Mouse (Mus musculus) Muller cell, postnatal 12 days (primary cell): Measurements from ENCODE around the gene Larp1.
A peak's percentile ranks its signal among the peaks of the same experiment; 100 is the strongest.

Experiments used
- DNase-seq: peaks from one replicate; pipeline ENCODE4 v3.0.0-alpha.2; 2015; ENCODE audit errors: inconsistent ontology term

Gene Larp1

DNA sequence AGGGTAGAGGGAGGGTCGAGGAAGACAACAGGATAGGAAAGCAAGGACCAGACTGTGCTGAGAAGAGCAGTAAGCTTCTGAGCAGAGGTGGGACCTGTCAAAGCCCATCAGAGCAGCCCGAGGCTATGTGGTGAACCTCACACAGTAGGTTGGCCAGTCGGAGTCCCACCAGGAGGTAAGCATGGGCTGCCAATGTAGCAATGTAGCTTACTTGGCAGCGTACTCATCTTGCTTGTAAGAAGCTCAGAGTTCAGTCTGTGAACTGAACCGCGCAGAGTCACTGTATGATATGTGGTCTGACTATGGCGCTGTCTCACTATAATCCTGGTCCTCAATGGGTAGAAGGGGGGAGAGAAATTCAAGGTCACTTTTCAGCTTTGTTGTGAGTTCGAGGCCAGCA lies 5.7 kb upstream of the Larp1 start:
- DNase-seq, result no peak

GRCm38 (mm10) chr11:58003734-58004133 lies 5.1 kb upstream of the Larp1 start:
- DNase-seq, result no peak

- no peak for DNase-seq
These were observed 3.8 kb upstream of the Larp1 start for GRCm38 (mm10) chr11:58005110-58005509.

GRCm38 (mm10) chr11:58008013-58008412 lies 851 bp upstream of the Larp1 start:
- no peak for DNase-seq

DNA sequence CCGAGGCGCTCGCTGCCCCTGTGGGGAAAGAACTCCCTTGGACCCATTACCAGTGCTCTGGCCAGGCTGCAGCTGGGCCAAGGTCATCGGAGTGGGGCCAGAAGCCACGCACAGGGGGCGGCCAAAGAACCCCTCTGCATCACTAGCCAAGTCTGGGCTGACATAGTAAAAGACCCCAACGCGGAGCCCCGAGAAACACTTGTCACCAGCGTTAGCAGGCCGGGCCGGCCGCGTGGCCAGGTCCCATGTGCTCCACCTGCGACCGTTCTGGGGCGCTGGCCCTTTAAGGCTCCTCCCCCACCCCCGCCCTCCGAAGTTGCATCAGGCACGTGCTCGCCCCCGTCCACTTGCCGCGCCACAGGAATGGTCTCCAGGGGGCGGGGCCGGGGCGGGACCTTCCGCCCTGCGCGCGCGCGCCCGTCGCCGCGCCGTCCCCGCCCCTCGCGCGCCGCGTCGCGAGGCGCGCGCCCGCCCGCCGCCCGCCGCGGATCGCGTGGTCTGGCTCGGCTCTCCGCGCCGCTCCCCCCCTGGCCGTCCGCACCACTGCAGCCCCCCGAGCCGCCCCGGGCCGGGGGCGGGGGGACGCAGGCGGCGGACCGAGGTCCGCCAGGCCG lies 320 bp upstream of the Larp1 start:
- DNase-seq, result peak; percentile 97

GRCm38 (mm10) chr11:58009516-58010141 lies 765 bp downstream of the Larp1 start:
- DNase-seq, result peak; percentile 82

- DNase-seq, result peak; percentile 42
These were observed 1.4 kb downstream of the Larp1 start for GRCm38 (mm10) chr11:58010226-58010781.

GRCm38 (mm10) chr11:58010930-58011329 lies 2.1 kb downstream of the Larp1 start:
- no peak for DNase-seq

- DNase-seq, result no peak
These were observed 2.9 kb downstream of the Larp1 start for GRCm38 (mm10) chr11:58011813-58012212.

GRCm38 (mm10) chr11:58012674-58013073 lies 3.8 kb downstream of the Larp1 start:
- no peak for DNase-seq

DNA sequence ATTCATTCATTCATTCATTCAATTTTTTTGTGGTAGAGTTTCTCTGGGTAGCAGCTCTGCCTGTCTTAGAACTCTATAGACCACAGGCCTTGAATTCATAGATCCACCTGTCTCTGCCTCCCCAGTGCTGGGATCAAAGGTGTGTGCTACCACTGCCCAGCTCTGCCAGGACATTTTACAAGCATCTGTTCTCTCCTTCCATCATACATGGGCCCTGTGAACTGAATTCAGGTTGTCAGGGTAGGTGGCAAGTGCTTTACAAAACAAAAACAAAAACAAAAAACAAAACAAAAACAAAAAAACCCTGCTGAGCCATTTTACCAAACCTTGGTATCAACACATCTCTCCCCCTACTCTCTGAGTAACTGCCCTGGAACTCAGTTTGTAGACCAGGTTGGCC lies 4.2 kb downstream of the Larp1 start:
- DNase-seq, result no peak

- no peak for DNase-seq
These were observed 5.7 kb downstream of the Larp1 start for GRCm38 (mm10) chr11:58014604-58015003.

DNA sequence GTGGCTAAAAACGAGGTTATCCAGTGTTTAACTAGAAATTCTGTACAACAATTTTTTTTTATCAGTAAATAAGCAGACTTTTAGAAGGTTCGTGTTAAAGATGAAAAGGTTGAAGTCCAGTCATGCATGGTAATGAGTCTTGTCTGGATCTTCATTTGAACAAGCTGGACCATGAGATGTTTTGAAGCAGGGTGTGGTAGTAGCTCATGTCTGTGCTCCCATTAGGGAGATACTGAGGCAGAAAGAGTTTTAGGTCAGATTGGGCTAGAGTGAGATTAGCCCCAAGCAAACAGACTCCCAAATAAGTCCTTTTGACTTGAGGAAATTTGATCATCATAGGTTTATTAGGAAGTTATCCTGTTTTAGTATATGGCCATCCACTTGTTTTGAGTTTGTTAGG lies 6.5 kb downstream of the Larp1 start:
- no peak for DNase-seq

DNA sequence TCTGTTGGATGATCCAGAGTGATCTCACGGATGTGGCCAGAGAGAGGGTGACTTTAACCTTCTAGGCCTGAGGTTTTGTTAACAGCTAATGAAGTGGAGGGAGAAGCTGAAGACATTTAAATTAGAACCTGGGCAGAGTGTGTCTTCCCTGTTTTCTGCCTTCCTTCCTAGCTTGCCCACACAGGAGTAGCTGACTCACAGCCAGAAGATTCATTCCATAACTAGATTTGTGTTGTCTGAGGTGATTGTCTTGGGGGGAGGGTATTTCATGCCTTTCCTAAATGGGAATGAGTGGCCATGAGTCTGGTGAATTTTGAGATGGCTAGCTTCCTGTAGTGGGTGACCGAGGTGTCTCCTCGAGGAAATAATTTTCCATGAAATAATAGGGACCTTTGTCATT lies 7.5 kb downstream of the Larp1 start:
- peak; percentile 29 for DNase-seq

DNA sequence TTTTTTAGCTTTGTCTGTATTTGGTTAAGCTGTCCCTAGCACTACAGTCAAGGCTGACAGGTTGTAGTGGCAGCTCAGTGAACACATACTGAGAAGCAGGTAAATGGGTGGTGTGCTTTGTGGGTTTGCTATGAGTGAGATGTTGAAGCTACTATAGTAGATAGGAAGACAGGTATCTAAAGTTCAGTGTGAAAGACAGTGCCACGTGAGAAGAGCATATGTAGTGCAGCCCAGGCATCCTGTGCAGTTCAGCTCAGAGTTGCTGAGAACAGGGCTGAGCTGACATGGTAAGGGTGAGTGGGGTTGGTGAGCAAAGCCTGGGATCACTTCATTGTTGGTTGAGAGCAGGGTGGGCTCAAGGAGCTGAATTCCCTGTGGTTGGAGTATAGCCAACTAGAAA lies 8.6 kb downstream of the Larp1 start:
- no peak for DNase-seq

DNA sequence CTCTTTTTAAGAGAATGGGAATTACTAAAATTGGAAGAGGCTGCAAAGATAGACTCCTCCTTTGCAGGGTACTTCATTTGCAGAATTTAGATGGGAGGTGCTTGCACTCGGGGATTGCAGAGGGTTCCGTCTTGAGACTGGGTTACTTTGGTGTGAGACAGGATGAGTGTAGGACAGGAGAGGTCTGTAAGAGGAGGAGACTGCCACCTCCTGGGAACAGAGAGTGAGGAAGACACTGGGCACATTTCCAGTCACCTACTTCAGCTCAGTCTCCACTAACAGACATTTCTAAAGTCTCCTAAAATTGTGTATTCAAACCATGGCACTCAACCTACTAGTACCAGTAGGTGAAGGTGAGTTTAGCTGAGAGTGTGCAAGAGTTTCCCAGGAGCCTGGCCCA lies 9.4 kb downstream of the Larp1 start:
- peak; percentile 27 for DNase-seq

DNA sequence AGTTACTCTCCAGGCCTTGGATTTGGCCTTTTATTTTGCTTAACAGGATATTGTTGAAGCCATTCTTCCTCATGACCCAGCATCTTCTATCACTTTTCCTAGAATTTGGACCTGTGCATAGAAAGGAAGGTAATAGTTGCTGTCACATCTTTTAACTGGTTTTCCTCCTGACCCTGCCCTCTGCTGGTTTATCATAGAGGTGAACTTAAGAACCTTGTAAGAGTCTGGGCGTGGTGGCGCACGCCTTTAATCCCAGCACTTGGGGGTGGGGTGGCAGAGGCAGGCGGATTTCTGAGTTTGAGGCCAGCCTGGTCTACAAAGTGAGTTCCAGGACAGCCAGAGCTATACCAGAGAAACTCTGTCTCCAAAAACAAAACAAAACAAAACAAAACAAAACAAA lies 9.8 kb downstream of the Larp1 start:
- DNase-seq, result no peak

- DNase-seq, result no peak
These were observed 12.2 kb downstream of the Larp1 start for GRCm38 (mm10) chr11:58021095-58021494.

GRCm38 (mm10) chr11:58021618-58022017 lies 12.8 kb downstream of the Larp1 start:
- DNase-seq, result no peak

DNA sequence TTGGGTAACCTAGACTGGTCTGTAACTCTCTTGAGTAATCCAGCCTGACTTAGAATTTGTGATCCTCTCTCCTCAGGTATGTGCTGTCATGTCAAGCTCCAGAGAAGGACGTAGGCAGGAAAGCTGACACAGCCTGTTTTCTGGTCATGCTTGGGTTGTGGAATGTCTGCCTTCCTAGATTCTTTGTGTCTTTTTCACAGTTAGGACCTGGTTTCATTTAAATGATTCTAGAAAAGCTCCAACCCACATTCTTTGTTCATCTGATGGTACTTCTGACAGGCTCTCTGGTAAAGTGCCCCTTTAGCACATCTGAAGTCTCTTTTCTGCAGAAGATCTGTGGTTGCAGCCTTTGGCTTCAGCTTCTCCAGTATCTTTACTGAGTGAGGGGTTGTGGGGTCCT lies 15.4 kb downstream of the Larp1 start:
- peak; percentile 62 for DNase-seq

DNA sequence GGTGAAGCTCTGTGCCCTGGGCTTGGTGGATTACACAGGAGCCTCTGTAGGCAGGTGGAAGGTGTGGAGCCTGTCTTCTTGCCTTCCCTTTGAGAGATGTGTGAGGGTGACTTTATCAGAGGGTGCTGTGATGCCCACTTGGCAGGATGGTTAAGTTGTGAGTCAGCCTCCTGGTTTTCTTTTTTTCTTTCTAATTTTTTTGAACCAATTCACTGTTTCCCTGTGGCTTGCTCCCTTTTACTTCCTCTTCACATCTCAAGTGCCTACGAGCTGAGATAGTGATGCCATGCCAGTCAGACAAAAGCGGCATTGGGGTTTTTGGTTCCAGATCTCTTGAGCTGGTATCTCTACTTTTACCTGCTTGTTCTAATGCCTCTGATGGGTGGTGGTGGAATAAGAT lies 15.8 kb downstream of the Larp1 start:
- DNase-seq, result no peak

GRCm38 (mm10) chr11:58025881-58026280 lies 17.0 kb downstream of the Larp1 start:
- DNase-seq, result no peak

- DNase-seq, result no peak
These were observed 17.5 kb downstream of the Larp1 start for GRCm38 (mm10) chr11:58026337-58026736.

DNA sequence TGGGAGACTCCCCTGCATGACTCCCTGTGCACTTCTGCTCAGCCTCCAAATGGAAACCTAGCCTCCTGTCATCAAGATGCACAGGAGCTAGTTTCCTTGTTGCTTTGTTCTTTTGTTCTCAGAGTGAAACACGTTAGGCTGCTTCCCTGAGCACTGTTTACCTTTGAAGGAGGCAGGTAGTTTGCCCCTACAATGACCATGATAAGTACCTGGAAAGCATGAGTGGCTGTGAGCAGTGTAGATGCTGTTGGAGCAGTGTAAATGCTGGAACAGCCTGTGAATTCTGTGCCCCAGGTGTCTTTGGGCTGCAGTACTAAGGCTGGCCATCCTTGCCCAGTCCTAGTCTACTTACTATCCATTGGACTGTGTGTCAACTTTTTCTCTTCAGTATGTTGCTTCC lies 18.0 kb downstream of the Larp1 start:
- DNase-seq, result no peak
